Mouse (Mus musculus): ENCODE data around the gene Slamf9.

Slamf9 gene

GRCm38 (mm10) chr1:172490261-172490661, 15.1 kb downstream of the Slamf9 start:
- in situ Hi-C loops (cut with MseI, MboI) = loop anchor here (5.0 kb wide), 1 partner anchor 78 kb away; no protein-coding TSS in a partner anchor

- in situ Hi-C loops (cut with MseI, MboI) = loop anchor here (5.0 kb wide), 1 partner anchor 80 kb away; no protein-coding TSS in a partner anchor
Measured at GRCm38 (mm10) chr1:172492047-172492446, 16.9 kb downstream of the Slamf9 start.

GRCm38 (mm10) chr1:172493516-172493915, 18.4 kb downstream of the Slamf9 start:
- in situ Hi-C loops (cut with MseI, MboI) = loop anchor here (5.0 kb wide), 1 partner anchor 81 kb away; no protein-coding TSS in a partner anchor

GRCm38 (mm10) chr1:172496030-172496429, 20.9 kb downstream of the Slamf9 start:
- in situ Hi-C loops (cut with MseI, MboI) = no loop called here

GRCm38 (mm10) chr1:172497428-172497827, 22.3 kb downstream of the Slamf9 start:
- in situ Hi-C loops (cut with MseI, MboI) = no loop called here

GRCm38 (mm10) chr1:172499765-172500441, 24.7 kb downstream of the Slamf9 start, which contains the start of gene Tagln2:
Gene Tagln2, plus strand, starts transcription at chr1:172500047.
- in situ Hi-C loops (cut with MseI, MboI) = no loop called here

GRCm38 (mm10) chr1:172500451-172501370, 25.6 kb downstream of the Slamf9 start:
- in situ Hi-C loops (cut with MseI, MboI) = no loop called here

GRCm38 (mm10) chr1:172501371-172502144, 26.4 kb downstream of the Slamf9 start:
- in situ Hi-C loops (cut with MseI, MboI) = no loop called here

- in situ Hi-C loops (cut with MseI, MboI) = no loop called here
Measured at GRCm38 (mm10) chr1:172502145-172503110, 27.3 kb downstream of the Slamf9 start.

GRCm38 (mm10) chr1:172503111-172503997, 28.2 kb downstream of the Slamf9 start:
- in situ Hi-C loops (cut with MseI, MboI) = no loop called here

- in situ Hi-C loops (cut with MseI, MboI) = no loop called here
Measured at GRCm38 (mm10) chr1:172504756-172505155, 29.6 kb downstream of the Slamf9 start.

- in situ Hi-C loops (cut with MseI, MboI) = no loop called here
Measured at GRCm38 (mm10) chr1:172507001-172507400, 31.8 kb downstream of the Slamf9 start.

- in situ Hi-C loops (cut with MseI, MboI) = no loop called here
Measured at GRCm38 (mm10) chr1:172507701-172508100, 32.5 kb downstream of the Slamf9 start.

- in situ Hi-C loops (cut with MseI, MboI) = no loop called here
Measured at GRCm38 (mm10) chr1:172508172-172508571, 33.0 kb downstream of the Slamf9 start.

GRCm38 (mm10) chr1:172509235-172509634, 34.1 kb downstream of the Slamf9 start:
- in situ Hi-C loops (cut with MseI, MboI) = no loop called here

- in situ Hi-C loops (cut with MseI, MboI) = no loop called here
Measured at GRCm38 (mm10) chr1:172509983-172510382, 34.8 kb downstream of the Slamf9 start.

- in situ Hi-C loops (cut with MseI, MboI) = no loop called here
Measured at GRCm38 (mm10) chr1:172510421-172510972, 35.3 kb downstream of the Slamf9 start.

- in situ Hi-C loops (cut with MseI, MboI) = no loop called here
Measured at GRCm38 (mm10) chr1:172512962-172513361, 37.8 kb downstream of the Slamf9 start.

Data from mouse trophoblast stem cell (cell line).